Mouse (Mus musculus): Measurements from ENCODE around the gene Fam213b.

The Fam213b gene

GRCm38 (mm10) chr4:154922931-154923330 is 24.0 kb upstream of the Fam213b start:
- DNase-seq (ENCODE audit: low spot score in 2 of 2), result no peak

DNA sequence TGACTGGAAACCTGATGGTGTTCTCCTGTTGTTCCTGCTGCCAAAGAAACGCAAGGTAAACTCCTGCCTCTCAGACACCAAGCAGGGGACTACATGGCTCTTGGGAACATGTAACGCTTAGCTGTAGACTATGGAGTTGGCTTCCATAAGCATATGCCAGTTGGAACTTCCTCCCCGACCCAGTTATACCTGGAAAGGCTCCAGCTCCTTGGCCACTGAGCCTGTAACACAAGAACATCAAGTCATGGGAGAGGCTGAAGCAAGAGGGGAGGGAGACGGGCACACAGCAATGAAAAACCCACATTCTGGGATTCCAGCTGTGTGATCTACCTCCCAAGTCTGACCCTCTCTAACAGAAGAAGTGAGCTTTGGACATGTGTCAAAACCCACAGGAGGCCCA is 23.4 kb upstream of the Fam213b start:
- no peak for DNase-seq (ENCODE audit: low spot score in 2 of 2)

DNA sequence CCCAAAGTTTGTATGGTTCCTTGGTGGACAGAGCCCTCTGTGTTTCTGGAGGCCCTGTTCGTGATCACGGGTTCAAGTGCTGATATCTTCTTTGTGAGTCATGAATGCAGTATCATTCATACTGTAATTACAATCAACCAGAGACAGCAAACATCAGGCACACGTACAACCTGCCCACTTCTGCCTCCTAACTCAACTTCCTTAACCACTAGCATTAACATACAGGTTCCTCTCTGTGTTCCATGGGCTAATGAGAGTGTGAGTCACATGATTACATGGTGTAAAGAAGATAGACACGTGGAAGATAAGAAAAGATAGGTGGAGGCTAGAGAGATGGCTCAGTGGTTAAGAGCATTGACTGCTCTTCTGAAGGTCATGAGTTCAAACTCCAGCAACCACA is 17.7 kb upstream of the Fam213b start:
- no peak for DNase-seq (ENCODE audit: low spot score in 2 of 2)

- DNase-seq (ENCODE audit: low spot score in 2 of 2), result no peak
Measured at GRCm38 (mm10) chr4:154915286-154915685, 16.4 kb upstream of the Fam213b start.

DNA sequence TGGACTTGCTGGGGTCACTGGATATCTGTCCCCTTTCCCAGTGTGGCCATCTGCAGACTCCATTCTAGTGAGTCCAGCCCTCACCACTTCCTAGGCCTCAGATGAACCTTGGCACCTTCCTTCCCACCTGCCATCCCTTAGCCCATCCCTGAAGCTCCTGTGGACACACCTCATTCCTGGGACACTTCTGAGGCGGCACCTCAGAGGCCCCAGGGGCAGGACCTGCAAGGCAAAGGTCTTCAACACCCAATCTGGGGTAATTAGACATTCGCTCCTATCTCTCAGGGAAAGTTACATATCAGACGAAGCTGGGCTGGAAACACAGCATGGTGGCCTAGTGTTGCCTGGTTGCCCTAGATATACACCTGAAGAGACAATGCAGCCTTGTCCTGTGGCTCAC is 15.8 kb upstream of the Fam213b start:
- DNase-seq (ENCODE audit: low spot score in 2 of 2), result no peak

- no peak for DNase-seq (ENCODE audit: low spot score in 2 of 2)
Measured at GRCm38 (mm10) chr4:154914252-154914651, 15.3 kb upstream of the Fam213b start.

GRCm38 (mm10) chr4:154913845-154914244 is 14.9 kb upstream of the Fam213b start:
- DNase-seq (ENCODE audit: low spot score in 2 of 2), result no peak

DNA sequence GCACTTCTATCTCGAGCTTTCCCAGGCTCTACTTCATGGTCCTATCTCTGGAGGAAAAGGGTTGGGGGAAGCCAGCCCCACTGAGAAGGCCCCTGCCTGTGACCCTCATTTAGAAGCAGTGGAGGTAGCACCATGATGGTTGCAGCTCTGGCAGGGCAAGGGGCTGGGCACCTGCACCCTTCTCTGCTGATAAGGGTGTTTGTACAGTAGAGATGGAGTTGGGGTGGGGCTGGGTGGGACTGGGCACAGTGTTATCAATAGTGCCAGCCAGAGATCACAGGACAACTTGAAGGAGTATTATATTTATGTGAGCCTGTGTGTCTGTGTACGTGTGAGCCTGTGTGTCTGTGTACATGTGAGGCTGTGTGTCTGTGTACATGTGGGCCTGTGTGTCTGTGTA is 12.7 kb upstream of the Fam213b start:
- DNase-seq (ENCODE audit: low spot score in 2 of 2), result no peak

- DNase-seq (ENCODE audit: low spot score in 2 of 2), result no peak
Measured at GRCm38 (mm10) chr4:154910606-154911522, 11.9 kb upstream of the Fam213b start.

DNA sequence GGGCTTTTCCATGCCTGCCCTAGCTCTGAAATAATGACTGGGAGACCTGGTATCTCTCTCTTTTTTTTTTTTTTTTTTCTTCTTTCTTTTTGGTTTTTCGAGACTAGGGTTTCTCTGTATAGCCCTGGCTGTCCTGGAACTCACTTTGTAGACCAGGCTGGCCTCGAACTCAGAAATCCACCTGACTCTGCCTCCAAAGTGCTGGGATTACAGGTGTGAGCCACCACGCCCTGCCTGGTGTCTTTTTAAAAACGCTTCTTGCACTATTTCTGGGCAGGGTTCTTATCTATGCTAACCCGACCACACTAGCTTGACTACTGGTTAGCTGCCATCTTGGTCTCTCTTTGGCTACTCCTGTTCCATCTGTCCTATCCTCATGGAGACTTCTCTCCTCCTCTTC is 9.6 kb upstream of the Fam213b start:
- no peak for DNase-seq (ENCODE audit: low spot score in 2 of 2)

DNA sequence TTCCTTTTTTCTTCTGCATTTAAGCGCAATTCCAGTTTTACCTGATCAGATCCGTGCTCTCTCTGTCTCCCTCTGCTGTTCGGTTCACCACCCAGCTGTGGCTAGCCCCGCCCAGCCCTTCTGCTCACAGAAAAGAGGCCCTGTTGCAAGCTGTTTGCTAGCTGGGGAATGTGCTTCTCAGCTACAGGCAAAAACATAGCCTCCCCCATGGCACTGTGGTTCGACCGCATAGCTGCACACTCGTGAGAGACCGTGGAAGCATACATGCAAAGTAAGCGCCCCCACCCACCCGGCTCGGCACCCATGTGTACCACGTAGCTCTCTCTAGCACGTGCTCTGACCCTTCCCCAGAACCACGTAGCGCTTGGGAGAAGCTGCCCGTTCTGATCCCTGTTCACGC is 8.9 kb upstream of the Fam213b start:
- DNase-seq (ENCODE audit: low spot score in 2 of 2), result peak; percentile 35 to 58

DNA sequence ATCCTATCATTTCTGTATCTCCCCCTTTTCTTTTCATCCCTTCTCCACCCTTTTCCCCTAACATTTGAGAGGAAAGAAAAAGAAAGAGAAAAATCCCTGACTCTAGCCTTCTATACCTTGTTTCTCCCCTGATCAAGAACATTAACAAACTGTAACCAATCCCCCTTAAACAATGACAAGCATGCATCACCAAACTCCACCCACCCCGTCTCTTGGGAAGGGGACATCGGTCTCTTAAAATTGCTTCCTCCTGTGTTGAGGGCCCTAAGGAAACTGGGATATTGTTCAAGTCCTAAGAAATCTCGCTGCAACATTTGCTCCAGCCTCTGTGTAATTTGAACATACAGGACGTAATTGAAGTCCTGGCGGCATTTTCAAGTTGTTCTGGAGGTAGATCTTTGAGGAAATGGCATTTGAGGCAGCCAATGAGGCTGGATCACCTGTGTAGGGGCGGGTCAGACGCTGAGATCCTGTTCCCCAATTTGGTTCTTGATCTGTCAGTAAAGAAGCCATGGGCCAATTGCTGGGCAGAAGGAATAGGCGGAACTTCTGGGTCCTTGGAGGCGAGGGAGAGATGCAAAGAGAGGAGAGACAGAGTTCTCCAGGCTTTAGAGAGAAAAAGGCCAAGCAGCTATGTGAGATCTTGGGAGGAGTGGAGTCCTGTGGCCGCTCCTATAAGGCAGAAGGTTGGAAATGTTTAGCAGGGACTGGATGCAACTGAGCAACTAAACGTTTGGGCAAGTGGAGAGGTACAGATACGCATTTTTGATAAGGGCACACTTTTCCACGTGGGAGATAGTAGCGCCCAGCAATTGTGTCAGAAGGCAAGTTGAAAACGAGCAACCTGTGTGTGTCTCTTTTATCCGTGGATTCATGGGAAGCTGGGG is 5.5 kb upstream of the Fam213b start:
- peak; percentile 77 to 79 for DNase-seq (ENCODE audit: low spot score in 2 of 2)

DNA sequence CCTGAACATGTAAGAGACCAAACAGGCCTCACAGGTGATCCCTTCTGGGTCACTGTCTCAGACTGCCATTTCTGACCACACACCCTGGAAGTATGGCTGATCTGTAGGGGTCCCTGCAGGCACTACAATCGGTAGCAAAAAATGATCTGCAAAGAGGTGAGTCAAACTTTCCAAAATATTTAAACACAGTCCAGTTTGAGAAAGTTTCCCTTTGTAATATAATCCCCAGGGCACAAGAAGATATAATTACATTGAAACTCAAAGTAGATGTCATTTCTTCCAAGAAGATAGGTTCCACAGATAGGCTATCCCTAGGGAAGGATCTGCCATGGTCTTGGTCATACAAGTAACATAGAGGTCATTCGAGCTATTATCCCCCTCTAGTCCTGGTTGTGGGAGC is 3.4 kb upstream of the Fam213b start:
- no peak for DNase-seq (ENCODE audit: low spot score in 2 of 2)

DNA sequence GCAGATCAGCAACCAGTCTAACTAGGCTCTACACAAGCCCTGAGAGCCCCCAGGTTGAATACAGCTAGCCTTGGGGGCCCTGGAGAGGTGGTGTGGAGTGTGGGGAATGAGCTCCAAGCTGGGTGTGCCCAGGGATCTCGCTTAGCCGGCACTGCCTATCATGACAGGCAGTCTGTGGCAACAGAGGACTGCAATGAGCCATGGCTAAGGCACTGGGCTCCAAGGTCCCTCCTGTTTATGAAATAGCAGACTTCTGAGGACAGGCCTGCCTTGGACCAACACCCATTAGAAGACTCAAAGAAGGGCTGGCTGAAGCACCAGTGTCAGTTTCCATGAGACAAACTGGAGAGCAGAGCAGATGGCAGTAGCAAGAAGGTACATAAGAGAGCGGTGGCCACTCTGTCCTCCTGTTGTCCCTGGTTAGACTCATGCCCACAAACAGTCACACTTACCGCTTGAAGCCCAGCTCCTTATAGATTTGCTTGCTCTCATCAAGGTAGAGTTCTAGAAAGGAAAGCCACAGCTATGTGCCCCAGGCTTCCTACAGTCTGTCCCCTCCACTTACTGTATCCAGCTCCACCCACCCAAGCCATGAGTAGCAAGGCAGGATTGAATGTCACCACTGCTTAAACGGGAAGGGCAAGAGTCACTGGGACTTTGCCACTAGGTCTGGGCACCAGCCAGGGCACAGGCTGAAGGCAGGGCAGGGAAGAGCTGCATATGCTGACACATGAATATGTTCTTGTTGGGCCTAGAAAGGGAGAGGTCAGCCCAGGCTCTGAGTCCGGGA is 1.1 kb downstream of the Fam213b start:
- no peak for DNase-seq (ENCODE audit: low spot score in 2 of 2)

- no peak for DNase-seq (ENCODE audit: low spot score in 2 of 2)
Measured at GRCm38 (mm10) chr4:154895549-154895948, 3.4 kb downstream of the Fam213b start.

DNA sequence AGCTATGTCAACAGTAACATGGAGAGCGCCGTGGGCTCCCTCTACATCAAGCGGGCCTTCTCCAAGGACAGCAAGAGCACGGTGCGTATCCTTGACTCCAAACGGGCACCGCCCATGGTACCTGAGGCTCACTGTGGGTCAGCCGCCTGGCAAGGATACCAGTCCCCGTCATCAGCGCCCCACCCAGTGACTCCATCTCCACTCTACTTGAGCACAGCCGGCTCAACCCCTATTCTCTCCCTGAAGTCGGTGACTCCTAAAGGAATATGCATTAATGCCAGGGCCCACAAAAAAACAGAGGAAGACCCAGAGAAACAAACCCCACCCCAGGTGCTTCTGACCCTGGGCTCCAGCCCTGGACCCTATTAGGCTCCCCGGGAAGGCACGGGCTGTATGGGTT is 8.0 kb downstream of the Fam213b start:
- no peak for DNase-seq (ENCODE audit: low spot score in 2 of 2)

- DNase-seq (ENCODE audit: low spot score in 2 of 2), result no peak
Measured at GRCm38 (mm10) chr4:154887593-154888250, 11.2 kb downstream of the Fam213b start.

DNA sequence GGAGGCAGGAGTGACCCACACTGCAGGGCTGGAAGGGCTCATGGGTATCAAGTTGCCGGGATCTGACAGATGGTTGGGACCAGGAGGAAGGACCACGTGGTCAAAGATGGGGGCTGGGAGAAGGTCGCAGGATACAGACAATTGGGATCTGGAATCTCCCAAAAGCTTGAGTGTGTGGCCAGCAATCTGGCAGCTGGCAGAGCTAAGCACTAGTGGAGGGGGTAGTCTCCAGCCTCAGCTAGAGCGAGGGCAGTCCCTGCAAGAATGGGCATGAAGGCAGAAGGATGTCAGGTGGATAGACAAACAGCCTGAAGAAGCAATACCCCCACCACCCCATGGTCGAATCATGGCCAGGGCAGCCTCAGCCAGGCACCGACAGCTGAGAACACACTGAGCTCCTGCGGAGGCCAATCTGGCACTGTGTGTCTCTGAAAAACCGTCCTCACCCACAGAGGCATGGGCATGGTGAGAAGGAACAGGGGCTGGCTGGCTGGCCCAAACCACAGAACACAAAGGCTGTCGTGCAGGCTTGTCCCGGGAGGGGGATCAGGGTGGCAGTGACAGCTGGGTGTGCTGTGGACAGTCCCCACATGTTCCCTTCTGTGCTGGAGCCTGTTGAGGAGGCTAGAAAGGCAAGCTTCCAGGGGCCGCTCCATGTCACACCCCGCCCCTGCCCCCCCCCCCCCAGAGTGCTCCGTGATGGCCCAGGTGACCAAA is 11.9 kb downstream of the Fam213b start:
- DNase-seq (ENCODE audit: low spot score in 2 of 2), result no peak

GRCm38 (mm10) chr4:154885416-154885815 is 13.5 kb downstream of the Fam213b start:
- DNase-seq (ENCODE audit: low spot score in 2 of 2), result no peak

GRCm38 (mm10) chr4:154882014-154882659 is 16.8 kb downstream of the Fam213b start:
- DNase-seq (ENCODE audit: low spot score in 2 of 2), result no peak
